8 mouse cellular contexts compared by ENCODE assay signal in genomic region chr3:116007941-116008440, GRCm38 (mm10). TPM values are rescaled to one million over a fixed set of nuclear protein-coding genes. Genes with fewer than 3 reads are reported as not detected.
DNase-seq lines count a peak whose midpoint lies in the region; ATAC-seq and TF ChIP-seq lines count a peak whose summit lies in the region.

No protein-coding gene starts in this region.

- H3K27me3 ChIP-seq in hindbrain, postnatal 0 days (ENCODE audit: insufficient read depth, low read length) = no peaks in the 10 kb centered on the region

- ATAC-seq in hindbrain, postnatal 0 days = peak; percentile 83
- ATAC-seq in megakaryocyte, adult 5-6 weeks (ENCODE audit: poor library complexity, severe bottlenecking) = peak; percentile 67

- no peaks in the 10 kb centered on the region for H3K36me3 ChIP-seq in hindbrain, postnatal 0 days (ENCODE audit: insufficient read depth, low read length)

- peak overlapping the region; percentile 89 for H3K4me3 ChIP-seq in cortical plate, adult 2 months (ENCODE audit: insufficient read depth, low read length)
- H3K4me3 ChIP-seq in hindbrain, postnatal 0 days (ENCODE audit: low read length) = peak overlapping the region; percentile 89

- peak overlapping the region; percentile 87 for H3K9ac ChIP-seq in hindbrain, postnatal 0 days (replicated peaks; ENCODE audit: low read length)

- DNase-seq in adrenal gland, adult 18-20 months (ENCODE audit: low spot score in 2 of 2) = peak; percentile 60 to 65
- DNase-seq in gastrocnemius, adult 8-10 months (ENCODE audit: low spot score in 2 of 2) = peak; percentile 35 to 52
- peak; percentile 92 for DNase-seq in hindbrain, postnatal 0 days (ENCODE audit: low spot score)
- DNase-seq in left cerebral cortex, adult 8-10 months (ENCODE audit: low spot score in 2 of 2) = peak; percentile 67 to 81
- peak; percentile 87 to 92 for DNase-seq in right cerebral cortex, postnatal 10 days (ENCODE audit: low spot score in 2 of 2)
- peak; percentile 81 for DNase-seq in yolk sac, embryonic 10.5 days (ENCODE audit: low spot score)

- no peak for TF ChIP-seq CTCF in cortical plate, adult 2 months (IDR thresholded peaks at IDR 0.05; ENCODE audit: extremely low read depth, insufficient read depth, low read length)
- no peak for TF ChIP-seq CTCF in hindbrain, postnatal 0 days (IDR thresholded peaks at IDR 0.05; ENCODE audit: low read depth)

- H3K9me3 ChIP-seq in hindbrain, postnatal 0 days (ENCODE audit: low read length) = no peaks in the 10 kb centered on the region

- WGBS in hindbrain, postnatal 0 days = 1% methylated on average over 12 of the region's 12 CpGs

- TF ChIP-seq POLR2A in cortical plate, adult 2 months (IDR thresholded peaks at IDR 0.05; ENCODE audit: extremely low read depth, insufficient read depth, low read length) = peak; percentile 52; the same call in 1 of the 2 replicates

- peak overlapping the region; percentile 95 for H3K4me2 ChIP-seq in hindbrain, postnatal 0 days (ENCODE audit: low read depth, low read length)

- H3K4me1 ChIP-seq in cortical plate, adult 2 months (ENCODE audit: control insufficient read depth, insufficient read depth, low read length) = peaks cover 1% of the 10 kb centered on the region
- peaks cover 13% of the 10 kb centered on the region; the same call in 1 of the 2 replicates for H3K4me1 ChIP-seq in hindbrain, postnatal 0 days (ENCODE audit: insufficient read depth, low read length)

- H3K27ac ChIP-seq in cortical plate, adult 2 months (ENCODE audit: insufficient read depth, low read length) = peak overlapping the region; percentile 96
- H3K27ac ChIP-seq in hindbrain, postnatal 0 days = peak overlapping the region; percentile 90

RNA-seq across cellular contexts. Expression of gene Extl2, which starts 0.7 kb away (rescaled TPM):
- total RNA-seq in adrenal gland, adult 18-20 months (2021) = 10 to 100 TPM; 10.6 to 15.3 TPM
- polyA plus RNA-seq in cortical plate, adult 2 months (2012; rRNA removed) = 37.8 and 38.7 TPM in 2 replicates
- total RNA-seq in gastrocnemius, adult 8-10 months (2022) = 10 to 100 TPM; 12.5 to 17.6 (median 15.5) TPM
- 41.2 and 44.0 TPM in 2 replicates for total RNA-seq in hindbrain, postnatal 0 days (2014; rRNA removed)
- 44.8 and 47.0 TPM in 2 replicates for polyA plus RNA-seq in hindbrain, postnatal 0 days (2015; fragmentation: Nextera tagmentation; extraction: Ambion mirVana)
- 10 to 100 TPM; 63.7 to 73.2 (median 72.0) TPM for total RNA-seq in left cerebral cortex, adult 8-10 months (2022)
- 9.0 and 9.9 TPM in 2 replicates for total RNA-seq in megakaryocyte, adult 5-6 weeks (2015)
- total RNA-seq in megakaryocyte, adult 5-6 weeks (2017) = 6.7 and 9.5 TPM in 2 replicates

RNA-seq across cellular contexts. Expression of gene Slc30a7, which starts 0.8 kb away (rescaled TPM):
- total RNA-seq in adrenal gland, adult 18-20 months (2021) = 10 to 100 TPM; 28.9 to 37.9 TPM
- polyA plus RNA-seq in cortical plate, adult 2 months (2012; rRNA removed) = 12.5 and 13.1 TPM in 2 replicates
- 1 to 10 TPM; 2.2 to 6.9 (median 4.5) TPM for total RNA-seq in gastrocnemius, adult 8-10 months (2022)
- total RNA-seq in hindbrain, postnatal 0 days (2014; rRNA removed) = 20.4 and 21.8 TPM in 2 replicates
- polyA plus RNA-seq in hindbrain, postnatal 0 days (2015; fragmentation: Nextera tagmentation; extraction: Ambion mirVana) = 10.1 and 12.6 TPM in 2 replicates
- 10 to 100 TPM; 24.8 to 34.4 (median 28.8) TPM for total RNA-seq in left cerebral cortex, adult 8-10 months (2022)
- 32.3 and 33.2 TPM in 2 replicates for total RNA-seq in megakaryocyte, adult 5-6 weeks (2015)
- total RNA-seq in megakaryocyte, adult 5-6 weeks (2017) = 65.1 and 66.7 TPM in 2 replicates

Comparison
In these comparisons a context has a peak if more than half of its experiments do, and no peak if none do; other contexts are left out.
1. Peak in every context shown above with its lines: DNase-seq, ATAC-seq, H3K4me3 ChIP-seq and H3K27ac ChIP-seq.